Comparison of ENCODE assay signal across 8 mouse cellular contexts in the genomic region with DNA sequence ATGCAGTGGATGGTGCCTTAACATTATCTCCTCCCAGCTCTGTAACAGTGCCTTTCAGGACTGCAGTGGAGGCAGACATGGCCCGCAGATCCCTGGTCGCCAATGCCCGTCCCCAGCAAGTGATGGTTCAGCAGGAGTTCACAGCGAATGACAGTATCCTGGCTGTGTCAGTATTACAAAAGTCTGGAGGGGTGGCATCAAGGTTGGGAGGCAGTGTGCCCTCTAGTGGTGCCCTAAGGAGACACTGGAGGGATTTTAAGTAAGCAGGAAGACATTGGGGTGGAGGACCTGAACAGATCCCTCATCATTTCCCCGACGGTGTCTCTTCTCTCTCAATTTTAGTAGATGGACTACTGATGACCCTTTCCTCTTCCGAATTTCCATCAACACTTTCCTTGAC.
DNase-seq lines count a peak whose midpoint lies in the region; ATAC-seq and TF ChIP-seq lines count a peak whose summit lies in the region.
"Not testable (repeated sequence)": the region's sequence is repeated elsewhere in the genome, so short reads cannot be mapped to it uniquely, and the experiment has no call there.

No protein-coding gene starts in this region.

- H3K36me3 ChIP-seq in ES-E14 (ENCODE audit: control insufficient read depth, insufficient read depth, low read length, poor library complexity, severe bottlenecking); kidney, adult 2 months (ENCODE audit: control insufficient read depth, insufficient read depth, low read length); liver, embryonic 14.5 days (replicated peaks; ENCODE audit: control insufficient read depth, insufficient read depth, low read depth): not testable (repeated sequence)

- TF ChIP-seq POLR2A in kidney, adult 2 months (IDR thresholded peaks at IDR 0.05; ENCODE audit: low read depth, low read length), result not testable (repeated sequence)

- DNase-seq in 3T3-L1 (ENCODE audit: low read depth, low spot score) (peak; percentile 4), ES-E14 (ENCODE audit: low read depth, low spot score) (peak; percentile 6), adipocyte (ENCODE audit: low spot score) (peak; percentile 4)
- DNase-seq in c-Kit-positive CD71-negative TER-119-negative erythroid progenitor cells, embryonic 14.5 days (ENCODE audit: low read depth), result peak; percentile 1
- peak; percentile 0 for DNase-seq in kidney, adult 2 months
- not testable (repeated sequence) for DNase-seq in liver, embryonic 14.5 days (ENCODE audit: low read depth in 3 of 3, low spot score in 3 of 3)
- peak; percentile 29 for DNase-seq in naive thymus-derived CD4-positive, alpha-beta T cell, adult 2 months (ENCODE audit: low read depth)
- DNase-seq in thymus, postnatal 14 days, result peak; percentile 15

- H3K4me2 ChIP-seq in liver, embryonic 14.5 days (ENCODE audit: low read depth), result not testable (repeated sequence)

- not testable (repeated sequence) for TF ChIP-seq CTCF in kidney, adult 2 months (conservative IDR thresholded peaks at IDR 0.05; ENCODE audit: insufficient read depth, insufficient read length, low read depth, low read length)
- 0 out of 2 replicates have a peak, but pooled peaks have one; percentile 14 for TF ChIP-seq CTCF in liver, embryonic 14.5 days (IDR thresholded peaks at IDR 0.05; ENCODE audit: low read depth)

- H3K9me3 ChIP-seq in ES-E14 (ENCODE audit: control insufficient read depth, insufficient read depth, low read depth, low read length); liver, embryonic 14.5 days (ENCODE audit: control insufficient read depth, low read length): not testable (repeated sequence)

- not testable (repeated sequence) for H3K27ac ChIP-seq in ES-E14 (ENCODE audit: insufficient read depth, low read depth, low read length, poor library complexity, severe bottlenecking); kidney, adult 2 months (ENCODE audit: insufficient read depth, low read depth, low read length); liver, embryonic 14.5 days

- in situ Hi-C loops in ES-E14 (cut with MboI; ENCODE audit: low sequenced_read_pairs in 2 of 2, unreplicated experiment in 2 of 2), result not testable (repeated sequence)

- TF ChIP-seq EP300 in liver, embryonic 14.5 days (IDR thresholded peaks at IDR 0.05; ENCODE audit: low read depth), result not testable (repeated sequence)

- not testable (repeated sequence) for ATAC-seq in liver, embryonic 14.5 days (ENCODE audit: insufficient read depth)

- H3K4me3 ChIP-seq in ES-E14 (ENCODE audit: insufficient read depth in 1 of 2, low read depth in 1 of 2, low read length in 2 of 2, poor library complexity in 1 of 2, severe bottlenecking in 1 of 2); kidney, adult 2 months (ENCODE audit: insufficient read depth, low read depth, low read length); liver, embryonic 14.5 days (ENCODE audit: insufficient read depth in 1 of 2, low read depth in 2 of 2, low read length in 2 of 2): not testable (repeated sequence)

- not testable (repeated sequence) for H3K9ac ChIP-seq in ES-E14 (ENCODE audit: insufficient read depth, low read depth, low read length, poor library complexity, severe bottlenecking); liver, embryonic 14.5 days (replicated peaks)

- WGBS in kidney, adult 2 months, result 83% methylated on average over 7 of the region's 7 CpGs
- WGBS in liver, embryonic 14.5 days (ENCODE audit: insufficient replicate concordance), result 49% methylated on average over 7 of the region's 7 CpGs

- not testable (repeated sequence) for H3K4me1 ChIP-seq in ES-E14 (ENCODE audit: control insufficient read depth in 2 of 2, insufficient read depth in 2 of 2, low read length in 2 of 2, poor library complexity in 1 of 2); kidney, adult 2 months (ENCODE audit: control insufficient read depth, insufficient read depth, low read length); liver, embryonic 14.5 days (replicated peaks; ENCODE audit: control insufficient read depth in 2 of 2, insufficient read depth in 2 of 2, low read length in 1 of 2)

- not testable (repeated sequence) for H3K27me3 ChIP-seq in kidney, adult 2 months (replicated peaks; ENCODE audit: control insufficient read depth, insufficient read depth, low read length); liver, embryonic 14.5 days (ENCODE audit: control insufficient read depth, insufficient read depth, low read length)
